Mouse (Mus musculus): ENCODE results near the gene Car3. TPM values are rescaled to one million over a fixed set of nuclear protein-coding genes. Genes with fewer than 3 reads are reported as not detected.
A peak's percentile ranks its signal among the peaks of the same experiment; 100 is the strongest.

The Car3 gene
- polyA plus RNA-seq, 1 experiment from 2014 or later: 1.3 TPM

DNA sequence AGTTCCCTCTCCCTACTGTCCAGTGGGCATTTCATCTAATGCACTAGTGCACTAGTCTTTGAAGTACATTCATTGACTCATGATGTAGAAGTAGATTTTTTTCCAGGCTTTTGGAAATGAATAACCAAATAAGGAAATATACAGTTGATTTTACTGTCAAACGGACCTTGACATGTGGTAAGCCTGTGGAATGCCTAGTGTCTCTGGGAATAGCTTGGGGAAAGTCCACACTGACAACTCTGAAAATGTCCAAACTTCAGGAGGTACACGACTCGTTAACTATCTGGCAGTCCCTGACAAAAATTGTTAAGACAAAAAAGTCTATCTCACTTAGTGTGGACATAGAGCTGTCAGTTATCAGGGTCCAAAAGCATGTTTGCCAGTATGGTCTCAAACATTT lies 40.9 kb downstream of the Car3 start:
- H3K4me3 ChIP-seq (ENCODE audit: low read depth, low read length): no peak overlapping the region
- no peaks in the 10 kb centered on the region for H3K27me3 ChIP-seq (ENCODE audit: control insufficient read depth, insufficient read depth, low read length)
- WGBS: 52% methylated on average over 3 of the region's 3 CpGs
- no peaks in the 10 kb centered on the region for H3K4me1 ChIP-seq (replicated peaks; ENCODE audit: control insufficient read depth, insufficient read depth)
- H3K9me3 ChIP-seq (ENCODE audit: control insufficient read depth, low read length): no peaks in the 10 kb centered on the region
- H3K36me3 ChIP-seq (ENCODE audit: control insufficient read depth, insufficient read depth, low read length): 0 out of 2 replicates have a peak, but pooled peaks cover 2% of the 10 kb centered on the region
- DNase-seq (ENCODE audit: low spot score) (no peak), ATAC-seq (ENCODE audit: low FRiP score, low TSS enrichment) (no peak)
- H3K4me2 ChIP-seq (replicated peaks; ENCODE audit: low read depth): no peak overlapping the region
- H3K9ac ChIP-seq (ENCODE audit: low read length): no peak overlapping the region
- TF ChIP-seq CTCF (IDR thresholded peaks at IDR 0.05; ENCODE audit: low read depth) (no peak), EP300 (optimal IDR thresholded peaks at IDR 0.05) (no peak)
- H3K27ac ChIP-seq (replicated peaks): no peak overlapping the region

DNA sequence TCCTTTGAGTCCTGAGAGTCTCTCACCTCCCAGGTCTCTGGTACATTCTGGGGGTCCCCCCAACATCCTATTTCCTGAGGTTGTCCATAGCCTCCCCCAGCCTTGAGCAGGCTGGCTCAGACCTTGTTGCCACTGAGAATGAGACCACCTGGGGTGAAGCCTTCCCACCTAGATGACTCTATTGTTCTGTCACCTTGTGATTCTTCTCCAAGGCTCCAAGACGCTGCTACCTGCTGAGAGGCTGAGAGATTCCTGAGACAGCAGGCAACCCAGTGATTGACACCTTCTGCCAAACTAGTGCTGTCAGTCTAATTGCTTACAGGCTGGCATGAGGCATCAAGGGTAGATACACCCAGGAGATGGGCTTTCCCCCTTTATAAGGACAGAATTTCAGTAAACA lies 44.0 kb downstream of the Car3 start:
- Histone ChIP-seq H3K4me3 (ENCODE audit: low read depth, low read length) (no peak overlapping the region), H3K27ac (replicated peaks) (no peak overlapping the region), H3K27me3 (ENCODE audit: control insufficient read depth, insufficient read depth, low read length) (no peaks in the 10 kb centered on the region), H3K9ac (ENCODE audit: low read length) (no peak overlapping the region), H3K4me2 (replicated peaks; ENCODE audit: low read depth) (no peak overlapping the region), H3K9me3 (ENCODE audit: control insufficient read depth, low read length) (no peaks in the 10 kb centered on the region), H3K4me1 (replicated peaks; ENCODE audit: control insufficient read depth, insufficient read depth) (no peaks in the 10 kb centered on the region), H3K36me3 (ENCODE audit: control insufficient read depth, insufficient read depth, low read length) (no peaks in the 10 kb centered on the region)
- ATAC-seq (ENCODE audit: low FRiP score, low TSS enrichment): no peak
- no peak for TF ChIP-seq CTCF (IDR thresholded peaks at IDR 0.05; ENCODE audit: low read depth)
- no peak for TF ChIP-seq EP300 (optimal IDR thresholded peaks at IDR 0.05)
- 58% methylated on average over 1 of the region's 1 CpGs for WGBS
- no peak for DNase-seq (ENCODE audit: low spot score)

DNA sequence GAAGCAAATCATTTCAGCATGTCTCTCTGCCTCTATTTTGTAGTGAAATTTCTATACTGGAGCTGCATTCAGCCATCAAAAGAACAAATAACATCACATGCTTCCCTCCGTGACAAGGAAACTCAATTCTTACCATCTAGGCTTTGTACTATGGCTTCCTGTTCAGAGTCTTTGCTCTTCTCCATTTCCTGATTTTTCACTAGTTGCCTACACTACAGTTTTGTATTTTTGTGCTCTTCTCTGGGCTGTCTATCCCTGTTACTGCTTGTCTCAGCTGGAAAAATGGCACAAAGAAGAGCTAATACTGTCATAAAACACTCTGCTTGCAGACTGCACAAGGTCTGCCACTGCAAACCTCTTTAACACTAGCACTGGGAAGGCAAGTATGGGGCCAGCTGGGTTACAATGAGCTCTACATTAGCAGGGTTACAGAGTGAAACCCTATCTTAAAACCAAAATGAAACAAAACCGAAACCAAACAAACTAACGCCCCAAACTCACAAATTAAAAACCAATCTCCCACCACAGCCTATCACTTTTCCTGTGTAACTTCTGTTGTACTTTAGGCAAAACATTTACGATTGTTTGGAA lies 48.8 kb downstream of the Car3 start:
- Histone ChIP-seq H3K36me3 (ENCODE audit: control insufficient read depth, insufficient read depth, low read length) (no peaks in the 10 kb centered on the region), H3K4me3 (ENCODE audit: low read depth, low read length) (no peak overlapping the region), H3K4me1 (replicated peaks; ENCODE audit: control insufficient read depth, insufficient read depth) (no peaks in the 10 kb centered on the region), H3K9me3 (ENCODE audit: control insufficient read depth, low read length) (no peaks in the 10 kb centered on the region), H3K27ac (replicated peaks) (no peak overlapping the region), H3K27me3 (ENCODE audit: control insufficient read depth, insufficient read depth, low read length) (no peaks in the 10 kb centered on the region), H3K4me2 (replicated peaks; ENCODE audit: low read depth) (no peak overlapping the region), H3K9ac (ENCODE audit: low read length) (no peak overlapping the region)
- no peak for DNase-seq (ENCODE audit: low spot score)
- WGBS: 71% methylated on average over 4 of the region's 4 CpGs
- TF ChIP-seq EP300 (optimal IDR thresholded peaks at IDR 0.05) (no peak), CTCF (IDR thresholded peaks at IDR 0.05; ENCODE audit: low read depth) (no peak)
- no peak for ATAC-seq (ENCODE audit: low FRiP score, low TSS enrichment)

DNA sequence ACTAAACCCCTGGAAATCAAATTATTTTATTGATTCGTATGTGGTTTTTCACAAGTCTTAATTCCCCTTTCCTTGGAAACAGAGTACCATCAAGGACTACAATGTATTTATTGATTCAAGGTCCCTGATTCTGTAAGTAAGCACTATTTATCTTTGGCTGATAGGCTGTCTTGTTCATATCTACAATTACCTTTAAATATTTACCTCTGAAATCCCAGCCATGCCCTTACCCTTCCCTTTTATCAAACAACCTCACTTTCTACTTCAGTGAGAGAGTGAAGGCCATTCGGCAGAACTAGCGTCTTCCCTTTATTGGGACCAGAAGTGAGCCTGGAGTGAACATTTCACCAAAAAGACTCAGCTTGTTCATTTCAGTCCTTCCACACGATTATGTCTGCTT lies 50.5 kb downstream of the Car3 start:
- Histone ChIP-seq H3K4me2 (replicated peaks; ENCODE audit: low read depth) (no peak overlapping the region), H3K36me3 (ENCODE audit: control insufficient read depth, insufficient read depth, low read length) (no peaks in the 10 kb centered on the region), H3K9ac (ENCODE audit: low read length) (no peak overlapping the region), H3K9me3 (ENCODE audit: control insufficient read depth, low read length) (no peaks in the 10 kb centered on the region), H3K4me1 (replicated peaks; ENCODE audit: control insufficient read depth, insufficient read depth) (no peaks in the 10 kb centered on the region), H3K4me3 (ENCODE audit: low read depth, low read length) (no peak overlapping the region), H3K27ac (replicated peaks) (no peak overlapping the region), H3K27me3 (ENCODE audit: control insufficient read depth, insufficient read depth, low read length) (no peaks in the 10 kb centered on the region)
- no peak for TF ChIP-seq CTCF (IDR thresholded peaks at IDR 0.05; ENCODE audit: low read depth)
- TF ChIP-seq EP300 (optimal IDR thresholded peaks at IDR 0.05): no peak
- ATAC-seq (ENCODE audit: low FRiP score, low TSS enrichment): peak; percentile 77; the same call in 1 of the 2 replicates
- WGBS: 54% methylated on average over 4 of the region's 4 CpGs
- no peak for DNase-seq (ENCODE audit: low spot score)

DNA sequence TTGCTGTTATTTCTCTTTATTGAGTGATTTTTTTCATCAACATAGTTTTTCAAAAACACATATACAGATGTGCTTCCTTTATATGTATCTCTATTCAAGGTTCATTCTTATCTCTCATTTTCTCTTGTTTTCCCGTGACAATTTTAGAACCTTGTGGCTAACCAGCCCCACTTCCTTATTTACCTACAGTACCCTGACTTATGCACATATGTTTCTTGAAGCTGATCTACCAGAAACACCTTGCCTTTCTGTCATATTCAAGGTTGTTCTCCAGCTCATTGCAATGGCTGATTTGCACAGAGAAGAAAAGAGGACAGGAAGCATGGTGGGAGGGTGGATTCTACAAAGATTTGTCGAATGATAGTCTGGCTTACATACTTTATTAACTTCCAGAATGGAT lies 52.0 kb downstream of the Car3 start:
- H3K4me1 ChIP-seq (replicated peaks; ENCODE audit: control insufficient read depth, insufficient read depth): no peaks in the 10 kb centered on the region
- no peak overlapping the region for H3K27ac ChIP-seq (replicated peaks)
- H3K4me3 ChIP-seq (ENCODE audit: low read depth, low read length): no peak overlapping the region
- H3K9me3 ChIP-seq (ENCODE audit: control insufficient read depth, low read length): no peaks in the 10 kb centered on the region
- no peak for TF ChIP-seq EP300 (optimal IDR thresholded peaks at IDR 0.05)
- TF ChIP-seq CTCF (IDR thresholded peaks at IDR 0.05; ENCODE audit: low read depth): no peak
- 69% methylated on average over 2 of the region's 2 CpGs for WGBS
- H3K36me3 ChIP-seq (ENCODE audit: control insufficient read depth, insufficient read depth, low read length): no peaks in the 10 kb centered on the region
- ATAC-seq (ENCODE audit: low FRiP score, low TSS enrichment) (no peak), DNase-seq (ENCODE audit: low spot score) (no peak)
- H3K4me2 ChIP-seq (replicated peaks; ENCODE audit: low read depth): no peak overlapping the region
- no peak overlapping the region for H3K9ac ChIP-seq (ENCODE audit: low read length)
- H3K27me3 ChIP-seq (ENCODE audit: control insufficient read depth, insufficient read depth, low read length): no peaks in the 10 kb centered on the region

DNA sequence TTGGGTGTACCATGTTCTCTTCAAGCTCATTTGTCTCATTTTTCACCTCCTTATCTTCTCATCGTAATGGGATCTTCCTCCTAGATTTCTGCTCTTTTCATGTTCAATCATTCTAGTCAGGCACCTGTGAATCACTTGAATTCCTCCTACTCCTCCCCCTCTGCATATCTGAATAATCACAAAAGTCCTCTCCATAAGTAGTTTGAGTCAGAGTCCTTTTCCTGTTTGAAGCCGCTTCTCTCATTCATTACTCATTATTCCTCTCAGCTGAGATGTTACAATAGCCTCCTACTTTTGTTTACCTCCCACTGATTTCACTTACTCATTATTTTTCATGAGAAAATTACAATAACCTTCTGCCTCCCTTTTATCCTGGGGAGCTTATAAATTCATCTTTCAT lies 53.9 kb downstream of the Car3 start:
- Histone ChIP-seq H3K9ac (ENCODE audit: low read length) (no peak overlapping the region), H3K9me3 (ENCODE audit: control insufficient read depth, low read length) (no peaks in the 10 kb centered on the region), H3K27ac (replicated peaks) (no peak overlapping the region), H3K4me3 (ENCODE audit: low read depth, low read length) (no peak overlapping the region), H3K4me1 (replicated peaks; ENCODE audit: control insufficient read depth, insufficient read depth) (no peaks in the 10 kb centered on the region), H3K36me3 (ENCODE audit: control insufficient read depth, insufficient read depth, low read length) (no peaks in the 10 kb centered on the region), H3K27me3 (ENCODE audit: control insufficient read depth, insufficient read depth, low read length) (no peaks in the 10 kb centered on the region), H3K4me2 (replicated peaks; ENCODE audit: low read depth) (no peak overlapping the region)
- WGBS: 59% methylated on average over 2 of the region's 2 CpGs
- DNase-seq (ENCODE audit: low spot score): no peak
- no peak for ATAC-seq (ENCODE audit: low FRiP score, low TSS enrichment)
- TF ChIP-seq EP300 (optimal IDR thresholded peaks at IDR 0.05) (no peak), CTCF (IDR thresholded peaks at IDR 0.05; ENCODE audit: low read depth) (no peak)

Other genes with a start within 250 kb of the Car3 start
- 15.2 and 16.8 TPM in 2 replicates for gene Car13, start 221.8 kb upstream of the Car3 start, polyA plus RNA-seq (2015; fragmentation: Nextera tagmentation; extraction: Ambion mirVana)
- 0.10 and 0.11 TPM in 2 replicates for gene Car1, start 55.1 kb upstream of the Car3 start, polyA plus RNA-seq (2015; fragmentation: Nextera tagmentation; extraction: Ambion mirVana)
- 937 and 994 TPM in 2 replicates for gene Car2, start 22.8 kb downstream of the Car3 start, polyA plus RNA-seq (2015; fragmentation: Nextera tagmentation; extraction: Ambion mirVana)

Measured in stomach, postnatal 0 days (tissue).